Mouse (Mus musculus): ENCODE data around the gene Zswim5.

- TF ChIP-seq CTCF (IDR thresholded peaks at IDR 0.05): no peak
- TF ChIP-seq EP300 (IDR thresholded peaks at IDR 0.05): no peak
Observed at GRCm38 (mm10) chr4:117023469-117023868, 146.3 kb downstream of the Zswim5 start.

All from lung, postnatal 0 days (tissue).